Mouse (Mus musculus) left cerebral cortex, postnatal 10 days (tissue): ENCODE data around the gene Syne4. TPM values are rescaled to one million over a fixed set of nuclear protein-coding genes. Genes with fewer than 3 reads are reported as not detected.

Source experiments
- DNase-seq, 2 experiments: peaks; one replicate each; pipeline ENCODE4 v3.0.0; 2021 to 2022; ENCODE audit warnings: low spot score in 2 of 2, mixed read lengths in 1 of 2; ENCODE audit errors: extremely low spot score in 1 of 2
- intact Hi-C: fragments of 180-260 bp; cut with DNase I; formaldehyde crosslinking; loops from one replicate; pipeline ENCODE4 v1.15.1; 2025
- total RNA-seq, 2 experiments: library from RNA; stranded (reverse); gene quantifications; 2 replicates each; pipeline ENCODE4 v1.2.3; 2021

Syne4 gene
- total RNA-seq, 2 experiments from 2014 or later = 5.4 to 7.5 TPM

DNA sequence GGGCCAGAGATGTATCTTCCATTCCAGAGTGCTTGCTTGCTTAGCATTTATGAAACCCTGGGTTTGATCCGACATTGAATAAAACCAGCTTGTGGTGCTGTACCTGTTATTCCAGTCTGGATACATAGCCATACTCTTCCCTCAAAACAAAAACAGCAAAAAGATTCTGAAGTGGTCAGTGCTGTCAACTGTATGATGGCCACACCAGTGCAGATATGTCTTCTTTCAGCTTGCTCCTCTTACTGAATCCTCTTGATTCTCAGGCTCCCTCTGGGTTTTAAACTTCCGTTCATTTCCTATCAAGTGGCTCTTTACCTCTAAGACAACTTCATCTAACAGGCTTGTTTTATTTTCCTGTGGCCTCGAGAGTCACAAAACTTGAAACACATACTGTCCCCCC, 9.2 kb downstream of the Syne4 start, which contains the start of gene Sdhaf1:
TSS of gene Sdhaf1 (minus strand) at position 101 of the 400 bp plus-strand sequence.
- intact Hi-C loops = no loop called here

DNA sequence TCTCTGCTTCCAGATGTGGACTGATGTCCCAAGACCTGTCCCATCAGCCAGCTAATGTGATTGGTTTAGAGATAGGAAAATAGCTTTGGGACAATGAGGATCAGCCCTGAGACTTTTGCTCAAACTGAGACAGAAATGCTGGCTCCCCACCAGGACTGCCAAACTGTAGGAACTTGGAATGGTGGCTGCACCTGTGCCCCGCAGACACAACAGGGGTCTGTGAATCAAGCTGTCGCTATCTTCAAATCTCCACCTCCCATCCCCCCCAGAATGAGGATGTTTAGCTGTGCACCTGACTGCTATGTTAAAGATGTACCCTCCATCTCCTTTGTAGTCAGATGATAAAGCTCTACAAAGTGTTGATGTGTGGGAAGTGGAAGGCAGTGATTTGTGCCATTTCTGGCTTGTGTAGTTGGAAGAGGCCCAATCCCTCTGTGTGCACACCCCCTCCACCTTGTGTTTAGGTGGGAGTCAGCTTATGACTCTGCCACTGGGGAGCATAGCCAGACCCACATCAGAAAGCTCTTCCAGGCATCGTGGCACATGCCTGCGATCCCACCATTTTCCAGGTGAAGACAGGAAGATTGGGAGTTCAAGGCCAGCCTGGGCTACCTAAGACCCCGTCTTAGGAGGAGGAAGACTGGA, 9.8 kb downstream of the Syne4 start:
- no peak for DNase-seq
- intact Hi-C loops = no loop called here

More for the DNA sequence above, 9.2 kb downstream of the Syne4 start, which contains the start of gene Sdhaf1:
- no peak for DNase-seq

DNA sequence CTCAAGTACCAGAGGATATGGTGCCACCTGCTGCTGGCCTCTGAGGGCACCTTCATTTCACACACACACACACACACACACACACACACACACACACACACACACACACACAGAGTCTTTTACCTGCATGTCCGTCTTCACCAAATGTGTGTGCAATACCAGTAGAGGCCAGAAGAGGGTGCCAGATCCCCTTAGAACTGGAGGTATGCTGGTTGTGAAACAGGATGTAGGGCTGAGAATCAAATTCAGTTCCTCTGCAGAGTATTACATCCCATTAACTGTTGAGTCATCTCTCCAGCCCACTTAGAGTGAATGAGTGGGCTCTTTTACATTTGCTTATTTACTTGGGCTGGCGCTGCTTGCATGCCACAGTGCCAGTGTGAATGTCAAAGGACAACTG, 10.8 kb downstream of the Syne4 start:
- intact Hi-C loops = no loop called here
- DNase-seq = no peak

DNA sequence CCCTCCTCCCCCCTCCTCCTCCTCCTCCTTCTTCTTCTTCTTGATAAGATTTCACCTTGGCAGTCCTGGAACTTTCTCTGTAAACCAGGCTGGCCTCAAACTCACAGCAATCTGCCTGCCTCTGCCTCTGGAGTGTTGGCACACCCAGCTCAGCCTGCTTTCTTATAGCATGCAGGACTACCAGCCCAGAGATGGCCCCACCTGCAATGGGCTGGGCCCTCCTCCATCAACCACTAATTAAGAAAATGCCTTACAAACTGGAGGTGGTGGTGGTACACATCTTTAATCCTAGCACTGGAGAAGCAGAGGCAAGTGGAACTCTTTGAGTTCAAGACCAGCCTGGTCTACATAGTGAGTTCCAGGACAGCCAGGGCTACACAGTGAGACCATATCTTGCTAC, 11.8 kb downstream of the Syne4 start:
- intact Hi-C loops = no loop called here
- DNase-seq = no peak

DNA sequence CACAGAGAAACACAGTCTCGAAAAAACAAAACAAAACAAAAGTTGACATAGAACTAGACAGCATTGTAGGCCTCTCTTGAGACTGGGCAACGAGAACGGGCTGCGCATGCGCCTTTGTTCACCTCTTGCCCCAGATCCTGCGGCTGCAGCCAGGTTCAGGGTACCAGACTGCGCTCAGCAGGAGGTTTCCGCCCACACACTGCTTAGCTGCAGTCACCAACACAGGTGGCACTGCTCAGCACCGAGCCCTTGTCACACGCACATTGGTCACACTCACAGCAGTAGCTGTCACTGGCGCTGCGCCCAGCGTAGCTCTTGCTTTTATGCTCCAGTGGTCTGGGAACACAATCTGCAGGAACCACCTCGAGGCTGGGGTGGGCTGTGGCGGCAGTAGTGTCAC, 12.5 kb downstream of the Syne4 start:
- intact Hi-C loops = no loop called here
- no peak for DNase-seq

DNA sequence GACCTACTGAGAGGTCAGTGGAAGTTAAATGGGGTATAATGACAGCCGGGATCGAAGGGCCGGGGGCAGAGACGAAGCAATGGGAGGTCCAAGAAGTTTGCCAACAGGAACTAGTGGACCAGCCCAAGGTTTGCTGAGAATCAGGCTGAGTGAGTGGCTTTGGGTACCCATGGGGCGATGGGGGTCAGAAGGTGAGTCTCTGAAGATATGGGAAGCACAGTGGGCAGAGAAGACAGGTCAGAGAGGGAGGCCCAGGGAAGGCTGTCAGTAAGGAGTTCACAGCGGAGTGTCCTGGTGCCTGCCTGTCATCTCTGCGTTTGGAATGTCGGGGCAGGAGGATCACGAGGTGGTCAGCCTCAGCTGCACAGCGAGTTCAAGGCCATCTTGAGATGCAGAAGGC, 13.8 kb downstream of the Syne4 start:
- intact Hi-C loops = no loop called here
- DNase-seq = no peak

DNA sequence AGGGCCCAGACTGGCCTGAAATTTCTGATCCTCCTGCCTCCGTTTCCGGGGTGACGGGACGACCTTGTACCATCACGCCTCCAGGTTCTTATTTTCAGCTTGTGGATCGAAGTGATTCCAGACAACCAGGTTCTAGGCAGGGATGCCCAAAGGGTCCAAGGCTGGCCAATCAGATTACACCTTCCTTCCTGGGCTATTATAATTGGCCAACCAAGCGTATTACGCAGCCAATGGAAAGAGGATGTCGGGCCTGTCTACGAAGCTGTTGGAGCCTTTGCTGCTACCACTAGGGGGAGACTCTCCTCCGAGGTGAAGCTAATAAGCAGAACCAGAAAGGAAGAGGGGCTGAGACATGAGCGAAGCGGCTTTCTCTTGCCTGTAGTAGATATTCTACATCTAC, 17.3 kb downstream of the Syne4 start:
- peak; percentile 89 to 93 for DNase-seq
- intact Hi-C loops = no loop called here

DNA sequence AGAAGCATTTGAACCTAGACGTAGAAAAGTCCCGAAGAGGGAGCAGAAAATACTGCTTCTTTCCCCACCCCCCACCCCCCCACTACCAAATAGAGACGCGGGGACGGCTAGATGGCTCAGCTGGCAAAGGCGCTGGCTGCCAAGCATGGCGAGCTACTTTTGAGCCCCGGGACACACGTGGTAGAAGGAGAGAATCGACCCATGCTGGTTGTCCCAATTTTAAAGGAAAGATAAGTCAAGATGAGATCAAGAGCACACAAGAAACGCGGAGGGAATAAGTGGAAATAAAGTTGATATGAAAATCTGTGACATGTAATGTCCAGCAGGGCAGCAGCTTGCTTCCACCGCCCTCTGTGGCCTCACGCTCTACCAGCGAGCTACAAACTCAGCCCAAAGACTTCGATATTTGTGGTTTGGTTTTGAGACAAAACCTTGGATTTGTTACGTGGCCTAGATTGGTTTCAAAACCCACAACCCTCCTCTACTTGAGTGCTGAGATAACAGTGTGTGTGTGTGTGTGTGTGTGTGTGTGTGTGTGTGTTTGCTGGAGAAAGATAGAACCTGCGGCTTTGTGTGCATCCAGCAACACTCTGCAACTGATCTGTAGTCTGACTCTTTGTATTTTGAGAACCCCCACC, 18.1 kb downstream of the Syne4 start:
- no peak for DNase-seq
- intact Hi-C loops = no loop called here

DNA sequence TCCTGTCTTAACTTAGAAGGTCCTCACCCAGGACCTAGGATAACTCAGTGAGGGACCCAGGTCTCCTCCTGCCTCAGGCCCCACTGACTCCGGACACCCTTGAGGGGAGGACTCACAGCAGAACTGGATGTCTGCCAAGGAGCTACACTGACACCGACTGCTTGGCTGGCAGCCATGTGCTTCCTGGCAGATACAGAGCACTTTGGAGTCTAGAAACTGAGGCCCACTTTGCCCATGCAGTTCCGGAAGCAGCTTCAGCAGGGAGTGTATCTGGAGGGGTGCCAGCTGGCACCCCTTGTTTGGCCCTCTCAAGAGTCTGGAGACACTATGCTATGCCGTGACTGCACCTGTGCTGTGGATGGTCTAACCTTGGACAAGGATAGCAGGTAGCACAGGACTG, 18.8 kb downstream of the Syne4 start:
- peak; percentile 88 to 90 for DNase-seq
- intact Hi-C loops = no loop called here

DNA sequence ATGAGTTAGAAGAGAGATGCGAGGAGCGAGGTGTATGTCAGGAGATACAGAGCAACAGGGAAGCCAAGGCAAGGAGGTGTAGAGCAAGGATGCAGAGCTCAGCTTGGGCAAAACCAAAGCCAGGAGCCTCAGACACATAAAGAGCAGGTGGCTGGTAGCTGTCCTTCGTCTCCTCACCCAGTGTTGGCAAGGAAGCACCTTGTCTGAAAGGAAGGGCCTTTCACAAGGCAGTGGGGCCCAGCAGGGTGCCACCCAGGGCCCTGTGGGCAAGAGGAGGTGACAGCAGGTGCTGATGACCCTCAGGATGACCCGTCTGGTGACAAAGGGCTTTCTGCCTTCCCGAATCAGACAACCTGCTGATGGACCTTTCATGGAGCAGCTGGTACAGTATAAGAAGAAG, 20.0 kb downstream of the Syne4 start:
- no peak for DNase-seq
- intact Hi-C loops = no loop called here

DNA sequence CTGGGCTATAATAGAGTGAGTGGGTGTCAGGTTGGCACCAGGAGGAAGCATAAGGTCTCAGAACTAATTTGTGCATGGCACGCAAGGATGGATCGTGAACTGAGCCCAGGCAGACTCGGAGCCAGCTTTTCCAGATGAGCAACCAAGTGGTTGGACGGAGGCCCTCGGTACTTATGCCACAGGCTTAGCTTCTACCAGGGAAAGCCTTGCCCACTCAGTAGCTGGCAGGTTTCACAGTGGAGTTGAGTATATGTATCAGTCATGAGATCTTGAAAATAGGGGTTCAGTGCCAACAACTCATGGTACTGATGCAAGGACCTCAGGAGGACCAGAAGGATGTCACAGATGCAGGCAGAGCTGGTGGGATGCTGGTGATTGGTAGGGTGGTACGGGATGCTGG, 21.1 kb downstream of the Syne4 start:
- intact Hi-C loops = loop anchor here (1.0 kb wide), 1 partner anchor 97 kb away; no protein-coding TSS in a partner anchor
- peak in 1 of 2 experiments; percentile 46 for DNase-seq

DNA sequence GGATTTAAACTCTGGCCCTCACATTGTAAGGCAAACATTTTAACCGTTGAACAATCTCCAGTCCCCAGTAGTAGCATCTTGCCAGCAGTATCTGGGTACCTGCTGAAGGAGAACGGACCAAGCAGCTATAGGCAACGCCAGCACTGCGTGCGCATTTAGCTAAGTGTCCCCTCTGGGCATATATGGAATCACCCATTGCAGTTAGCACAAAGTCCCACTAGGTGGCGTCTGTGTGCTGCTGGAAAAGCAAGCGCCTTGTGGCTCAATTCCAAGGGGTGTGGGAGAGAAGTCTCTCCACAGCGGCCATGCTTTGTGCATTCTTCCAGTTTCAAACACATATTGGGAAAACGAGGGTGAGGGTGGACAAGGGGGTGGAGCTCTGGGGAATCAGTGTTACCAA, 21.8 kb downstream of the Syne4 start:
- peak; percentile 90 to 94 for DNase-seq
- intact Hi-C loops = loop anchor here (1.0 kb wide), 1 partner anchor 96 kb away; no protein-coding TSS in a partner anchor

DNA sequence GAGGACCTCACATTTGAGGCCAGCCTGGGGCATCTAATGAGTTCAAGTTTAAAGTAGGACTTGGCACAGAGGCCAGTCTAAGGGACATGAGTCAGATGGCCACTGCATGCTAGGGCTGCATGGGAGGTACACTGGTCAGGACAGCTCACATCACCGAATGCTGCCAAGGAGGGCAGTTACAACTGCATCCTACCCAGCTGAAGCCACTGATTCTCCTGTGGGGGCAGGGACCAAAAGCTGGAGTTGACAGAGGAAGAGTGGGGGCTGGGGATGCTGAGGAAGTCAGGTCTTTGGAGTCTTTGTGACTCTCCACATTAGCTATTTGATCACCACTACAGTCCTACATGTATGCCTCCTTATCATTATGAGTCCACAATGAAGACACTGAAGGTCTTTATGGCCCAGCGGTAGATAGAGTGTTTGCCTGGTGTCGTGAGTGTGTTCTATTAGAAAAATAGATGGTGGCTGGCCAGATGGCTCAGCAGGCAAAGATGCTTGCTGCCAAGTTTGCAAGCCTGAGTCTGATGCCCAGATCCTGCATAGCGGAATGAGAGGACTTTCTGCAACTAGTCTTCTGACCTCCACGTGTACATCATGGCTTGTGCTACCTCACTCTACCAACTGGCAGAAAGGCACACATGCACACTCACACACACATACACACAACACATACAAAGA, 25.0 kb downstream of the Syne4 start:
- DNase-seq = no peak
- intact Hi-C loops = no loop called here

DNA sequence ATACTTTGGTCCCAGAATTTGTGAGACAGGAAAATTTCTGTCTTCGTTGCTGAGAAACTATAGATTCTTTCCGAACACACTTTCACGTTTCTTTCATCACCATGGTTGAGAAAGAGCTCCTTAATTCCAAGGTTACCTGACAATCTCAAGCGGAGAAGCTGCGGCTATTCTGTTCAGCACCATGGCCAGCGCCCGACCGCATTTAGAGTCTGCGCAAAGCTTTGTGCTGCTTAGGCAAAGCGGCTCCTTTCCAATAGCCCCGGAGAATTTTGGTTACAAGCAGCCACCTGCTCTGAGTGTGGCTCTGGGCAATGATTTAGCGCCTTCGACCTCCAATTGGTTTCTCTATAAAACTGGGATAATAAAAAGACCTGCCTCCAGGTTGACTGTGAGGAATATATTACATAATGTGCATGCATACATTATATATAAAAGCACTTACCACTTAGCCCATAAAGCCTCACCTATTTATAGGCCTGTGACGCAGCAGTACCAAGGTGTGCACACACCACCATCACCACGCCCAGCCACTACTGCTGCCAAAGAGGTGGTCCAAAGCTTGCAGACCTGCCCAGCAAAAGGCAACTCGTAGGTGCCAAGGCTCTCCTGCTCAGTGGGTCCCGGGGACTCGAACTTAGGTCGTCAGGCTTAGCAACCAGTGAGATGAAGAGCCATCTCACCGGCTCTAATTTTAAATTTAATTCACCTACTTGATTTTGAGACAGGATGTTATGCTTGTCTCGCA, 32.2 kb downstream of the Syne4 start:
- no peak for DNase-seq

DNA sequence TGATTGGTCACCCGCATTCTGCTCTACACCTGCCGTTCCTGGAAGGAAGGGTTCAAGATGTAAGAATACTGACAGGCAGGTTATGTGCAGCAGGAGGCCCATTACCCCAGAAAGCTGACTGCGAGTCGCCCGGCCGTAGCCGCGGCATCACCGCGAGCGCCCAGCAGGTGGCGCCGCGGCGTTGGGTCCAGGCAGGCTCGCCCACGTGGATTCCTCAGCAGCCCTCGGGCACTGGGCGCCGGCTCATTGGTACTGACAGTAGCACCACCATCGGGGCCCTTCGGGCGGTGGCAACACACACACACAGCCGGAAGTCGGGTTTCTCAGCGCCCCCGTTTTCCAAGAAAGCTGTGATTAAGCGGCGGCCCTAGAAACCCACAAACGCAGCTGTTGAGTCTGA, 33.2 kb downstream of the Syne4 start:
- intact Hi-C loops = no loop called here
- peak; percentile 63 to 85 for DNase-seq

More for the DNA sequence above, 32.2 kb downstream of the Syne4 start:
- intact Hi-C loops = no loop called here

DNA sequence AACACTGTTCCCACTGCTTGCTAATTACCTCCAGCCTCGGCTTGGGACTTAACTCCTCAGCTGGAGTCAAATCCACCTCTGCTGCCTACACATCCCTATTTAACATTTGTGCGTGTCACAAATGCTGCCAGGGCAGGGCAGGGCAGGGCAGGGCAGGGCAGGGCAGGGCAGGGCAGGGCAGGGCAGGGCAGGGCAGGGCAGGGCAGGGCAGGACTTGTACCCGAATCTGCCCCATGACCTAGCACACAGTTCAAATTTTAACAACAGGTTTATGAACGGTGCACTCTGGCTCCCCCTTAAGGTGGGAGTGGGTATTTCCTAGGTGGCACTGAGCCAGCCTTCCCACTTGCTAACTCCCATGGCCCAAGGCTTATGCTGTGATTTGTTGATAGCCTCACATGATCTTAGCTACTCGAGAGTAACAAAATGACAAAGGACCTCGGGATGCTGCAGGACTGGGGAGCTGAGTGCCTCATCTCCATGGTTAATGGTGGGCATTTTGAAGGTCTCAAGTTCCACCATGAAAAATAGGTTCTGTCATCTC, 38.7 kb downstream of the Syne4 start:
- peak; percentile 51 to 60 for DNase-seq
- intact Hi-C loops = no loop called here

DNA sequence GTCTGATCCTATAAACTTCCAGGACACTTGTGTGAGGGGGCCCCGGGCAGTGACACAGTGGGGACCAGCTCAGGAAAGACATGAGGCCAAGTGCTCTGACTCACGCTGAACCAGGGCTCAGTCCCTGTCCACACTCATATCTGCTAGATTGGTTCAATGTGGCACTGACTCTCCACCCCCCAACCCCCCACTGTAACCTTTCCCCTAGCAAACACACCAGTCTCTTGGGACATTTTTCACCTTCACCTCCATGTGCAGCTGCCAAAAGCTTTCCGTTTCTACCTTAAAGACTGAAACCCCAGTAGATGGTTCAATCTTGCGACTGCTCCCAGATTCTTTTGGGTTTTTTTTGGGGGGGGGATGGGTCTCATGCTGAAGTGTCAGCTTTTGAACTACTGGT, 39.5 kb downstream of the Syne4 start:
- intact Hi-C loops = no loop called here
- DNase-seq = no peak

DNA sequence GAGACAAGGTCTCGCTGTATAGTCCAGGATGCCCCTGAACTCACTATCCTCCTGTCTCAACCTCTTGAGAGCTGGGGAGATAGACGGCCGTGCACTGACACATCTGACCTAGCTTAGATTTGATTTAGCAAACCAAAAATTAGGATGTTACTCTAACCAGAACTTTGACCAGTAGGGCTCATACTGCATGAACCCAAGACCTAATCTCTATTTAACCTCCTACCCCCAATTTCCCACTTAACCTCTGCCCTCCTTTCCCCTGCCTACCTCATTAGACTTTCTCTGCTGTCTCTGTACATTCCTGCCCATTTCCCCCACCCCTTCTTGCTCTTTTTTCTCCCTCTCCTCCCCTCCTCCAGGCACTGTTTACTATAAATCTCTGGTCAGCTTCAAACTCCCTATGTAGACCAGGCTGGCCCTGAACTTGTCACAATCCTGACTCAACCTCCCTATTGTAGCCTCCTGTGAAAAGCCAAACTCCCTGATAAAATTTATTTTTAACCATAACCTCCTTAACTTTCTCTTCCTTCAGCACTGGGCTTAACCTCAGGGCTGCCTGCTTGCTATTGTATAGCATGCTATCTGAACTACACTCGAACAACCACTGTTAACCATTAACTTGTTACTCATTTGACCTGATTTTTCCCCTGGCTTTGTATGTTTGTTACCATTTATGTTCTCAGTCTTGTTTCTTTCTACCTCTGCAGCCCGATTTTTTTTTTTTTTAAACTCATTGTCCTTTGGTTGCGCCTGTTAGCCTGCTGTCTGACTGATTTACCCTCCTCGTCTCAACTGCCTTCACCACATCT, 44.0 kb downstream of the Syne4 start:
- DNase-seq = no peak
- intact Hi-C loops = no loop called here
